In genomic region chr4:117270278-117270677, GRCm38 (mm10) we compare ENCODE assay signal across 7 mouse cellular contexts. TPM values are rescaled to one million over a fixed set of nuclear protein-coding genes. Genes with fewer than 3 reads are reported as not detected.
DNase-seq lines count a peak whose midpoint lies in the region; ATAC-seq lines count a peak whose summit lies in the region.

No protein-coding gene starts in this region.

- no peak overlapping the region for H3K27ac ChIP-seq in intestine, embryonic 14.5 days (ENCODE audit: low read depth)
- no peak overlapping the region for H3K27ac ChIP-seq in midbrain, embryonic 10.5 days (replicated peaks)

- H3K4me3 ChIP-seq in intestine, embryonic 14.5 days (ENCODE audit: low read depth, low read length), result no peak overlapping the region
- H3K4me3 ChIP-seq in midbrain, embryonic 10.5 days, result no peak overlapping the region

- peak; percentile 45; the same call in 1 of the 2 replicates for ATAC-seq in intestine, embryonic 14.5 days (replicated peaks; ENCODE audit: low FRiP score, low TSS enrichment, low read depth)

- H3K27me3 ChIP-seq in intestine, embryonic 14.5 days (replicated peaks; ENCODE audit: control insufficient read depth, insufficient read depth, low read length), result no peaks in the 10 kb centered on the region
- H3K27me3 ChIP-seq in midbrain, embryonic 10.5 days (ENCODE audit: low read depth, poor library complexity, severe bottlenecking), result peaks cover 97% of the 10 kb centered on the region

- H3K4me1 ChIP-seq in intestine, embryonic 14.5 days (replicated peaks; ENCODE audit: control insufficient read depth, insufficient read depth, low read length), result peaks cover 12% of the 10 kb centered on the region; the same call in 1 of the 2 replicates
- H3K4me1 ChIP-seq in midbrain, embryonic 10.5 days, result peaks cover 33% of the 10 kb centered on the region

- H3K36me3 ChIP-seq in intestine, embryonic 14.5 days (ENCODE audit: control insufficient read depth, insufficient read depth, low read length), result peaks cover 36% of the 10 kb centered on the region
- H3K36me3 ChIP-seq in midbrain, embryonic 10.5 days, result peaks cover 43% of the 10 kb centered on the region

- peak; percentile 57 for DNase-seq in T-cell, adult 2 months (ENCODE audit: low spot score)
- peak; percentile 86 to 90 for DNase-seq in cerebellum, postnatal 14 days
- peak; percentile 71 for DNase-seq in frontal cortex, postnatal 25 days (ENCODE audit: low spot score in 2 of 2)
- DNase-seq in intestine, embryonic 14.5 days (ENCODE audit: low spot score), result peak; percentile 93
- peak; percentile 62 to 71 for DNase-seq in left cerebral cortex, postnatal 36 days (ENCODE audit: low spot score in 2 of 2)
- DNase-seq in midbrain, embryonic 10.5 days (ENCODE audit: low spot score), result peak; percentile 78
- peak; percentile 48 to 57 for DNase-seq in right cerebral cortex, postnatal 36 days (ENCODE audit: low spot score in 2 of 2)

- H3K9me3 ChIP-seq in intestine, embryonic 14.5 days (ENCODE audit: control insufficient read depth, low read length), result peaks cover 10% of the 10 kb centered on the region
- peaks cover 16% of the 10 kb centered on the region for H3K9me3 ChIP-seq in midbrain, embryonic 10.5 days (replicated peaks)

- H3K9ac ChIP-seq in intestine, embryonic 14.5 days (ENCODE audit: low read length), result no peak overlapping the region

- 12% methylated on average over 6 of the region's 6 CpGs for WGBS in intestine, embryonic 14.5 days
- 15% methylated on average over 6 of the region's 6 CpGs for WGBS in midbrain, embryonic 10.5 days

- intact Hi-C loops in left cerebral cortex, postnatal 36 days (cut with DNase I), result loop anchor here (2.0 to 5.0 kb wide), 3 partner anchors 43 to 407 kb away; no protein-coding TSS in a partner anchor

- no peak overlapping the region for H3K4me2 ChIP-seq in intestine, embryonic 14.5 days (ENCODE audit: low read length)

RNA-seq across cellular contexts. Expression of gene Armh1, which starts 18.4 kb away (rescaled TPM):
- polyA plus RNA-seq in intestine, embryonic 14.5 days (2014; fragmentation: Nextera tagmentation; extraction: Ambion mirVana), result 0.14 and 0.24 TPM in 2 replicates
- total RNA-seq in left cerebral cortex, postnatal 36 days (2021), result under 1 TPM; 0.45 to 0.72 TPM
- polyA plus RNA-seq in midbrain, embryonic 10.5 days (2016; fragmentation: Nextera tagmentation; extraction: Ambion mirVana), result 0.22 and 0.36 TPM in 2 replicates

RNA-seq across cellular contexts. Expression of gene Tmem53, which starts 18.5 kb away (rescaled TPM):
- polyA plus RNA-seq in intestine, embryonic 14.5 days (2014; fragmentation: Nextera tagmentation; extraction: Ambion mirVana), result 8.3 and 10.3 TPM in 2 replicates
- 1 to 10 TPM; 4.1 to 5.6 TPM for total RNA-seq in left cerebral cortex, postnatal 36 days (2021)
- polyA plus RNA-seq in midbrain, embryonic 10.5 days (2016; fragmentation: Nextera tagmentation; extraction: Ambion mirVana), result 8.2 and 8.7 TPM in 2 replicates
